Mouse (Mus musculus): Measurements from ENCODE around the gene Rai14. TPM values are rescaled to one million over a fixed set of nuclear protein-coding genes. Genes with fewer than 3 reads are reported as not detected.

Rai14 gene
- 55.3 TPM for polyA plus RNA-seq (2021)

DNA sequence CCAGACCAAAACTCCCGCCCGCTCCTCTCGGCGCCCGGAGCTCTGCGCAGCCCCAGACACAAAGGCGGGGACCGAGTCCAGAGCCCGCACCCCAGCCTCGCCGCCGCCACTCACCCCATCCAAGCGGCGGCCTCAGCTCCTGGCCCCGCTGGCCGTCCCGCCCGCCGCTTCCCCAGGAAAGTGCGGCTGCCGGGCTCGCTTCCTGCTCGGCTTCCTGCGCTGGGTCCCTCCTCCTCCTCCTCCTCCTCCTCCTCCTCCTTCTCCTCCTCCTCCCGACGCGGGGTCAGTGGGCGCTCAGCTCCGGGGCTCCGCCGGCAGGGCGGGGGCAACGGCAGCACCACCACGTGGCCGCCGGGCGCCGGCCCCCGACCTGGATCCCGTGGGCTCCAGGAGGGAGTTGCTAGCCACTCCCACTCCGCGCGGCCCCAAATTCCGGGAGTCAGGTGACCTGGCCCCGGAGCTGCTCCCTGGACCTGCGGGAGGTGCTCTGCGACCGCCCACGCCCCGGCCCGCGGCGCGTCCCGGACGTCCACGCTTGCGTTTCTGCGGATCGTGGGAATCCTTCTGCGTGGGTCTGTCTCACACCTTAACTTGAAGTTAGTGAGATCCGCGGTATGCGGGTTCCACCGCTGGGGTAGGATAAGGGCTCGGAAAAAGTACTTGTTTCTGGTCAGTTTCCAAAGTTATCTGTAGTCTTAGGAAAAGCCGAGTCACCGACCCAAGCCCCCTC is at the start of gene Rai14:
TSS of gene Rai14 (minus strand) at position 216 of the 730 bp plus-strand sequence.
- CTCF ChIA-PET, result interaction anchor here (0.9 to 1.5 kb wide), 6 partner anchors 22 to 214 kb away, joined by 3 to 4 read pairs (median 3); no protein-coding TSS in a partner anchor
- POLR2A ChIA-PET, result interaction anchor here (1.0 to 1.4 kb wide), 5 partner anchors 9 to 154 kb away, joined by 3 to 5 read pairs (median 3); no protein-coding TSS in a partner anchor
- H3K27me3 ChIP-seq, result no peaks in the 10 kb centered on the region
- DNase-seq (ENCODE audit: low read depth, low spot score), result no peak
- in situ Hi-C loops (cut with MboI; ENCODE audit: low pct_unique_long_range_greater_than_20kb), result loop anchor here (5.0 to 10.0 kb wide), 3 partner anchors 80 to 227 kb away; partner anchors contain the start of genes Brix1 and Rad1
- peak; percentile 83 for ATAC-seq
- TF ChIP-seq CTCF (IDR thresholded peaks at IDR 0.05), result peak; percentile 60

DNA sequence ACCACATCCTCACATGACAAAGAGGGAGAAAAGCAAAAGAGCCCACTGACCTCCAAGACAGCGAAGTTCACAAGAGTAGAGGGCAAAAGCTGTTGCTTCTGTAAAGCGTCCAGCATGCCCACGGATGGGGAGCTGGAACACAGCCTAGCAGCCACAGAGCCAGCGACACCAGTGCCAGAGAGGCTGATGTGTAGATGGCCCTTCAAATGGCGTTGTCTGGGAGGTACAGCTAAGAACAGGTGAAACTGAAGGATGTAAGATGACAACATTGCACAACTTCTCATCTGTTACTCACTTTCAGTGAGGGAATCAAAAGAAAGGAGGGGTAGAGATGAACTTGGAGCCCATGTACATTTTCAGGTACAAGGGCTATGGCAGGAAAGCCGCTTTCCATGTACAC is 47.0 kb upstream of the Rai14 start:
- ChIA-PET POLR2A (no interaction called here), CTCF (no interaction called here)
- H3K27me3 ChIP-seq, result no peaks in the 10 kb centered on the region
- no peak for ATAC-seq
- TF ChIP-seq CTCF (IDR thresholded peaks at IDR 0.05), result no peak
- in situ Hi-C loops (cut with MboI; ENCODE audit: low pct_unique_long_range_greater_than_20kb), result no loop called here
- no peak for DNase-seq (ENCODE audit: low read depth, low spot score)

DNA sequence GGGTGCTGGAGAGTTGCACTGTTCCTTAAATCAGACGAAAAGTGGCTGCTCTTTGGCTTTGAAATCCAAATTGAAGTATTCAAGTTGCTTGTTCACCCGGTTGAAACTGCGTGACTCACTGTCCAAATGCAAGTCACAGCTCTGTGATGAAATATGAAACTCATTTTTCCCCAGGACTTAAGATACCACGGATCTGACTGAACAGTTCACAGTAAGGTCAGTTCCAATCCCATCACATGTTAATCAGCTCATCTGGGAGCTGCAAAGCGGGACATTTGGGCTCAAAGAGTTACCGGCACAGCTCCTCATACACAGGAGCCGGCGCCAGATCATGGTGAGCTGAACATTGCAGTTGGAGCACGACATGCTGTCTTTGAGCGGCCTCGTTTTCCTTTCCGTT is 45.6 kb upstream of the Rai14 start:
- ATAC-seq, result peak; percentile 76
- no peaks in the 10 kb centered on the region for H3K27me3 ChIP-seq
- ChIA-PET CTCF (interaction anchor here (1.0 to 2.0 kb wide), 5 partner anchors 8 to 21 kb away, joined by 3 to 5 read pairs (median 3); no protein-coding TSS in a partner anchor), POLR2A (no interaction called here)
- no peak for TF ChIP-seq CTCF (IDR thresholded peaks at IDR 0.05)
- peak; percentile 64 for DNase-seq (ENCODE audit: low read depth, low spot score)
- in situ Hi-C loops (cut with MboI; ENCODE audit: low pct_unique_long_range_greater_than_20kb), result no loop called here

DNA sequence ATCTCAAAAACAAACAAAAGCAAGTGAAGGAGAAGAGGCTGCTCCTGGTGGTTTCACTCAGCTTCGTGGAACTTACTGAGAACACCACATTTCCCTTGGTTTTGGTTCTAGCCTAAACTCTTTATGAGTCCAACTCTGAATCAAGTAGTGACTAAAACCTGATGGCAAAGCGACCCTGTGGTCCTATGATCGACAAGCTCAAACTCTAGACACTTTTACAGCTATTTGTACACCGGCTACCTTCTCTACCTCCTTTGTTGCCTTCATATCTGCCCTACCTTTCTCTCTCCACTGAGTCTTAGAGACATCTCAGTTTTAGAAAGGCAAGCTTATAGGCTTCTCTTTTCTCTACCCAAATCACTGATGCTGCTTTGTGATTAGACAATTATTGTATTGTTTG is 45.0 kb upstream of the Rai14 start:
- in situ Hi-C loops (cut with MboI; ENCODE audit: low pct_unique_long_range_greater_than_20kb), result no loop called here
- POLR2A ChIA-PET, result interaction anchor here (0.5 kb wide), 1 partner anchor 49 kb away, joined by 3 read pairs; no protein-coding TSS in a partner anchor
- CTCF ChIA-PET, result interaction anchor here (1.0 to 2.0 kb wide), 5 partner anchors 9 to 21 kb away, joined by 3 to 5 read pairs (median 3); no protein-coding TSS in a partner anchor
- ATAC-seq, result no peak
- no peak for TF ChIP-seq CTCF (IDR thresholded peaks at IDR 0.05)
- no peak for DNase-seq (ENCODE audit: low read depth, low spot score)
- H3K27me3 ChIP-seq, result no peaks in the 10 kb centered on the region

DNA sequence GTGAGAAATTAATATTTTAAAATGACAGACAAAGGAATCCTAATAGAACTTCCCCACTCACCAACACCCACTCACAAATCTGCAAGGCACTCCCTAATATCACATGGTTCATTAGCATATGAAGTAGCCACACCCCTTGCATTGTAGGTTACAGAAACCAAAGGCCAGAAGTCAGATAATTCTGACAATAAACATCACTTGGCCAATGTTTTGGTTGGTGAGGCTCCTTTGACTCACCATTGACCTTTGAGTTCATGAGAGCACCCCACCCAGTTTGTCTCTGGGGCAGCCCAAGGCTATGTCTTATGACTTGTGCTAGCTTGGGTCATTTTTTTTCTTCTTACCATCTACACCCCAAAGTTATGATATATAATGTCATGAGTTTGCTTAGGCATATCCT is 44.4 kb upstream of the Rai14 start:
- POLR2A ChIA-PET, result no interaction called here
- CTCF ChIA-PET, result interaction anchor here (0.6 to 2.0 kb wide), 3 partner anchors 9 to 334 kb away, joined by 4 to 5 read pairs (median 4); no protein-coding TSS in a partner anchor
- ATAC-seq (no peak), DNase-seq (ENCODE audit: low read depth, low spot score) (no peak)
- no peaks in the 10 kb centered on the region for H3K27me3 ChIP-seq
- in situ Hi-C loops (cut with MboI; ENCODE audit: low pct_unique_long_range_greater_than_20kb), result no loop called here
- TF ChIP-seq CTCF (IDR thresholded peaks at IDR 0.05), result no peak

DNA sequence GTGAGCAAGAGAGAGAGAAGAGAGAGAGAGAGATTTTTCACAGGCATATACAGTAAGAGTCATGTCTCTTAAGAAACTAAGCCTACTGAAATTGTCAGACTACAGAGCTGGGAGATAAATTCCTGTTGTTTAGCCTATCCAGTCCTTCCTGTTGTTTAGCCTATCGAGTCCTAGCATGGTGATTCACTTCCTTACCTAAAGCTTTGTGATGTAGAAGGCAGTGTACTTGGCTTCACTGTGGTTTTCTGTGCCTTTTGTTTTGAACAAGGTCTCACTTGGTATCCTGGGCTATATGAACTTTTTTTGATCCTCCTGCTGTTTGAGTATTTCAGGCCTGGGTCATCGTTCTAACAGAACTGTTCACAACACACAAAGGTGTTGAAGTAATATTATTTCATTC is 36.7 kb upstream of the Rai14 start:
- CTCF ChIA-PET, result interaction anchor here (1.4 kb wide), 1 partner anchor 12 kb away, joined by 7 read pairs; no protein-coding TSS in a partner anchor
- in situ Hi-C loops (cut with MboI; ENCODE audit: low pct_unique_long_range_greater_than_20kb), result no loop called here
- DNase-seq (ENCODE audit: low read depth, low spot score), result no peak
- no peak for ATAC-seq
- H3K27me3 ChIP-seq, result no peaks in the 10 kb centered on the region
- TF ChIP-seq CTCF (IDR thresholded peaks at IDR 0.05), result no peak
- POLR2A ChIA-PET, result no interaction called here

DNA sequence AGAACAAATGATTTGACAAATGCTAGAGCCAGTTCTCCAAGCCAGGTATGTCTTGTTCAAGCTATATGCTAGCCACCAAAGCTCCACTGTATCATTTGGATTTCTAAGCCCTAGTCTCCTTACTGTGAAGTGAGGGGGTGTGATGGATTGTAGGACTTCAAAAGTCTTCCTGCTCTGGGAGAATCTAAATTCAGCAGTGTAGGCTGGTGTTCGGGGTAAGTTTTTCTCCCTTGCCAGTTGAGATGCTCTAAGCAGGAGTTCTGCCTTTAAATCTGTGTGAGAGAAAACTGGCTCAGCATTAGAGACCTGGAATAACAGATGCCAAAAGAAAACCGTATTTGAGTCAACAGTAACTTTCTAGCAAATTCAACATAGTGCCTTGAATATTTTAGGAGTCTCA is 35.9 kb upstream of the Rai14 start:
- POLR2A ChIA-PET, result no interaction called here
- no peaks in the 10 kb centered on the region for H3K27me3 ChIP-seq
- no peak for TF ChIP-seq CTCF (IDR thresholded peaks at IDR 0.05)
- ATAC-seq (no peak), DNase-seq (ENCODE audit: low read depth, low spot score) (no peak)
- in situ Hi-C loops (cut with MboI; ENCODE audit: low pct_unique_long_range_greater_than_20kb), result no loop called here
- CTCF ChIA-PET, result interaction anchor here (1.1 to 1.4 kb wide), 2 partner anchors 10 to 12 kb away, joined by 3 to 7 read pairs; no protein-coding TSS in a partner anchor

DNA sequence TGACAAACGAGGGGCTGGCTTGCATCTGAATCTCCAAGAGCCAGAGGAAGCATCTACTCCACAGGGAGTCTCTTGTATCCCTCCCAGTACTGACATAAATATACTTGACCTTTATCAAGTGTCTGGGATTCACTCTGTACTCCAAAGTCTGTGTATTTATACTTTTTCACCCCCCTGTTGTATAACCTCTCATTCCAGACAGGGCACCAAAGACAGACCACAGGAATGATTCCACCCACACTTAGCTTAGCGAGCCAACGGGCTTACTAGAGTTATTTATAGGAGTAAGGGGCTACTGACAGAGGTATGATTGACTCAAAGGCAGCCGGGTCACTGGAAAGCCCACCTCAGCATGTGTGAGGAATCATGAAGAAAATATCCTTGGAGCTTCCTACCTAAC is 35.3 kb upstream of the Rai14 start:
- ATAC-seq, result no peak
- H3K27me3 ChIP-seq, result no peaks in the 10 kb centered on the region
- ChIA-PET POLR2A (no interaction called here), CTCF (interaction anchor here (1.1 to 1.4 kb wide), 2 partner anchors 10 to 11 kb away, joined by 3 to 7 read pairs; no protein-coding TSS in a partner anchor)
- in situ Hi-C loops (cut with MboI; ENCODE audit: low pct_unique_long_range_greater_than_20kb), result no loop called here
- TF ChIP-seq CTCF (IDR thresholded peaks at IDR 0.05), result no peak
- no peak for DNase-seq (ENCODE audit: low read depth, low spot score)

DNA sequence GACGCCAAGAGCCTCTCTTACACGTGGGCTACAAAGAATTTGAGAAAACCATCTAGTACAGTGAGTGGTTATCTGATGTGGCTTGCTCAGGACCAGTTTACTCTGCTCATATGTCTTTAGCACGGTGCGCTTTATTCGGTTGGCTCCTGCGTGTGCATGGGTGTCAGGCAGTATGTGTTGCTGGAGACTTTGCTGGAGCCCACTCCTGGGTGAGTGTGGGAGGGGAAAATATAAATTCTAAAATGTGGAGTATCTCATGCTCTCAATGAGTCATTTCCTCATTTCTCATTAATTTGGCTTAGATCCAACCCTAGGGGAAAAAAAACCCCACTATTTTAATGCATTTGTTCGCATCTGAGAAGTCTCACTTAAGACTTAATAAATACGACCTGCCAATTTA is 33.2 kb upstream of the Rai14 start:
- TF ChIP-seq CTCF (IDR thresholded peaks at IDR 0.05), result no peak
- ATAC-seq (no peak), DNase-seq (ENCODE audit: low read depth, low spot score) (no peak)
- no peaks in the 10 kb centered on the region for H3K27me3 ChIP-seq
- POLR2A ChIA-PET, result no interaction called here
- CTCF ChIA-PET, result interaction anchor here (1.3 kb wide), 1 partner anchor 12 kb away, joined by 3 read pairs; no protein-coding TSS in a partner anchor
- in situ Hi-C loops (cut with MboI; ENCODE audit: low pct_unique_long_range_greater_than_20kb), result no loop called here

DNA sequence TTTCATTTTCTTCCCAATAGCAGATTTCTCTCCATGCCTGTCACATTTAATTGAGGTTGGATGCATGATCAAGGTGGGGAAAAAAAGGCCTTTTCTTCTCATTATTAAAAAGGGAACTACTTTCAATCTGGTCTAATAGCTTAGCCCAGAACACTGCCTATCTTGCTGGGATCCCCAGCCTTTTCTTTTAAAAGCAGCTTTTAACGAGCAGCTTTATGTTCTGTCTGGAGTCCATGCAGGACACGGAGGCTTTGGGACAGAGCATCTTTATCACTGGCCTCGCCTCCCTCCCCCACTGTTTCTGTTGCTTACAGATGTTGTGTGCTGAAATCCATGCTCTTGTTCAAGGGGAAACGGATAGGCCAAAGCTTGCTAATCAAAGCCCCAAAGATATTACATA is 32.8 kb upstream of the Rai14 start:
- no peak for TF ChIP-seq CTCF (IDR thresholded peaks at IDR 0.05)
- no peaks in the 10 kb centered on the region for H3K27me3 ChIP-seq
- CTCF ChIA-PET, result no interaction called here
- DNase-seq (ENCODE audit: low read depth, low spot score) (no peak), ATAC-seq (no peak)
- POLR2A ChIA-PET, result no interaction called here
- in situ Hi-C loops (cut with MboI; ENCODE audit: low pct_unique_long_range_greater_than_20kb), result no loop called here

All from Patski (cell line).